Mouse (Mus musculus) ES-E14 (cell line): ENCODE data around the gene Ercc2. TPM values are rescaled to one million over a fixed set of nuclear protein-coding genes. Genes with fewer than 3 reads are reported as not detected.
A peak's percentile ranks its signal among the peaks of the same experiment; 100 is the strongest.

Experiments used
- DNase-seq: peaks from one replicate; pipeline ENCODE4 v3.0.0-alpha.2; 2013; ENCODE audit warnings: low read depth, low spot score
- H3K27ac ChIP-seq: 2 replicates; pipeline ENCODE4 v1.5.1; 2012; ENCODE audit warnings: low read depth, mild to moderate bottlenecking, low read length, moderate library complexity, mixed read lengths; ENCODE audit not compliant: poor library complexity, insufficient read depth, severe bottlenecking
- H3K36me3 ChIP-seq: 2 replicates; pipeline ENCODE4 v1.6.1; 2012; ENCODE audit warnings: mild to moderate bottlenecking, low read length, moderate library complexity, mixed read lengths; ENCODE audit not compliant: control insufficient read depth, poor library complexity, insufficient read depth, severe bottlenecking
- H3K4me1 ChIP-seq, 2 experiments: fragments of 150-350 bp in 1 of 2; sonication (generic) in 1 of 2; 2 replicates each; pipeline ENCODE4 v1.6.1; 2012; ENCODE audit warnings: low read length in 2 of 2, mild to moderate bottlenecking in 1 of 2, mixed read lengths in 1 of 2; ENCODE audit not compliant: control insufficient read depth in 2 of 2, insufficient read depth in 2 of 2, poor library complexity in 1 of 2
- H3K4me3 ChIP-seq, 2 experiments: fragments of 150-350 bp in 1 of 2; sonication (generic) in 1 of 2; 2 replicates each; pipeline ENCODE4 v1.5.1; 2012; ENCODE audit warnings: low read length in 2 of 2, low read depth in 1 of 2, mild to moderate bottlenecking in 1 of 2, mixed read lengths in 1 of 2; ENCODE audit not compliant: insufficient read depth in 1 of 2, poor library complexity in 1 of 2, severe bottlenecking in 1 of 2
- H3K9ac ChIP-seq: 2 replicates; pipeline ENCODE4 v1.6.1; 2012; ENCODE audit warnings: low read depth, mild to moderate bottlenecking, low read length, mixed read lengths; ENCODE audit not compliant: poor library complexity, insufficient read depth, severe bottlenecking
- H3K9me3 ChIP-seq: fragments of 150-350 bp; sonication (generic); 2 replicates; pipeline ENCODE4 v1.6.1; 2012; ENCODE audit warnings: low read depth, mild to moderate bottlenecking, low read length; ENCODE audit not compliant: control insufficient read depth, insufficient read depth
- CHD2 ChIP-seq: IDR thresholded peaks from 2 replicates; pipeline ENCODE4 v1.6.1; 2014; ENCODE audit warnings: mild to moderate bottlenecking, low read depth, low read length, inconsistent platforms
- HCFC1 ChIP-seq: IDR thresholded peaks from 2 replicates; pipeline ENCODE4 v1.6.1; 2012; ENCODE audit warnings: low read length, inconsistent platforms, borderline replicate concordance; ENCODE audit not compliant: insufficient read depth
- MAFK ChIP-seq: IDR thresholded peaks from 2 replicates; pipeline ENCODE4 v1.6.1; 2014; ENCODE audit warnings: mild to moderate bottlenecking, low read depth, low read length, inconsistent platforms; ENCODE audit not compliant: insufficient read depth
- ZC3H11A ChIP-seq: IDR thresholded peaks from 2 replicates; pipeline ENCODE4 v1.6.1; 2012; ENCODE audit warnings: low read depth, mild to moderate bottlenecking, inconsistent platforms, low read length, borderline replicate concordance
- ZNF384 ChIP-seq: IDR thresholded peaks from 2 replicates; pipeline ENCODE4 v1.6.1; 2012; ENCODE audit warnings: low read depth, low read length, inconsistent platforms
- in situ Hi-C, 2 experiments: fragments of 600-800 bp; cut with MboI; formaldehyde crosslinking; loops; one replicate each; pipeline ENCODE4 v1.15.1; 2025; ENCODE audit warnings: low sequenced_read_pairs in 2 of 2, inconsistent platforms in 1 of 2; ENCODE audit not compliant: unreplicated experiment in 2 of 2
- total RNA-seq: library from RNA; depleted of rRNA; stranded (reverse); fragments of 300-350 nt; gene quantifications from 2 replicates; pipeline ENCODE4 v1.2.3, GENCODE M21; 2012

The Ercc2 gene
- total RNA-seq, 1 experiment, result 38.8 TPM

- Histone ChIP-seq H3K4me3 (peak overlapping the region; percentile 80 to 95), H3K36me3 (peaks cover 28% of the 10 kb centered on the region), H3K9me3 (no peaks in the 10 kb centered on the region), H3K4me1 (peaks cover 2 to 20% of the 10 kb centered on the region in 2 experiments; a peak in 3 of 4 replicates), H3K9ac (peak overlapping the region; percentile 85), H3K27ac (no peak overlapping the region)
- TF ChIP-seq HCFC1 (no peak), ZNF384 (no peak), ZC3H11A (no peak), MAFK (no peak), CHD2 (no peak)
- in situ Hi-C loops, result no loop called here
- DNase-seq, result no peak
Measured at GRCm38 (mm10) chr7:19358634-19359033, 23.2 kb upstream of the Ercc2 start.

GRCm38 (mm10) chr7:19359299-19359891 is 22.4 kb upstream of the Ercc2 start, which contains the start of the genes Cd3eap and Ppp1r13l:
Gene Cd3eap, minus strand, starts transcription at chr7:19359483.
Gene Ppp1r13l, plus strand, starts transcription at chr7:19359749.
- H3K9me3 ChIP-seq, result no peaks in the 10 kb centered on the region
- H3K36me3 ChIP-seq, result peaks cover 24% of the 10 kb centered on the region
- peak within 1 kb of the TSS; percentile 80 to 95 for H3K4me3 ChIP-seq
- DNase-seq, result no peak
- peak within 1 kb of the TSS; percentile 41 for H3K27ac ChIP-seq
- H3K4me1 ChIP-seq, result peaks cover 2 to 21% of the 10 kb centered on the region in 2 experiments; a peak in 3 of 4 replicates
- TF ChIP-seq MAFK, result no peak
- 0 out of 2 replicates have a peak, but pooled peaks have one; percentile 13 for TF ChIP-seq HCFC1
- H3K9ac ChIP-seq, result peak within 1 kb of the TSS; percentile 85
- in situ Hi-C loops, result no loop called here

GRCm38 (mm10) chr7:19359892-19360641 is 21.7 kb upstream of the Ercc2 start:
- peak overlapping the region; percentile 80 to 95 for H3K4me3 ChIP-seq
- peak overlapping the region; percentile 78 for H3K9ac ChIP-seq
- peak overlapping the region; percentile 28 for H3K27ac ChIP-seq
- no peaks in the 10 kb centered on the region for H3K9me3 ChIP-seq
- H3K4me1 ChIP-seq, result peaks cover 2 to 21% of the 10 kb centered on the region in 2 experiments; a peak in 3 of 4 replicates
- in situ Hi-C loops, result no loop called here
- TF ChIP-seq MAFK, result no peak
- TF ChIP-seq HCFC1, result peak; percentile 90
- DNase-seq, result peak; percentile 93
- H3K36me3 ChIP-seq, result peaks cover 18% of the 10 kb centered on the region

GRCm38 (mm10) chr7:19360944-19361343 is 20.9 kb upstream of the Ercc2 start:
- peak; percentile 76 for DNase-seq
- in situ Hi-C loops, result no loop called here

More at GRCm38 (mm10) chr7:19360944-19361343, 20.9 kb upstream of the Ercc2 start:
- no peak overlapping the region for H3K27ac ChIP-seq
- H3K4me3 ChIP-seq, result peak overlapping the region; percentile 80 to 95
- H3K9me3 ChIP-seq, result no peaks in the 10 kb centered on the region
- peaks cover 2 to 19% of the 10 kb centered on the region in 2 experiments; a peak in 3 of 4 replicates for H3K4me1 ChIP-seq
- peaks cover 17% of the 10 kb centered on the region for H3K36me3 ChIP-seq
- TF ChIP-seq MAFK (no peak), HCFC1 (peak; percentile 89), CHD2 (no peak), ZNF384 (no peak), ZC3H11A (no peak)
- H3K9ac ChIP-seq, result peak overlapping the region; percentile 60
